Comparison of ENCODE assay signal across 8 mouse cellular contexts in the genomic region with DNA sequence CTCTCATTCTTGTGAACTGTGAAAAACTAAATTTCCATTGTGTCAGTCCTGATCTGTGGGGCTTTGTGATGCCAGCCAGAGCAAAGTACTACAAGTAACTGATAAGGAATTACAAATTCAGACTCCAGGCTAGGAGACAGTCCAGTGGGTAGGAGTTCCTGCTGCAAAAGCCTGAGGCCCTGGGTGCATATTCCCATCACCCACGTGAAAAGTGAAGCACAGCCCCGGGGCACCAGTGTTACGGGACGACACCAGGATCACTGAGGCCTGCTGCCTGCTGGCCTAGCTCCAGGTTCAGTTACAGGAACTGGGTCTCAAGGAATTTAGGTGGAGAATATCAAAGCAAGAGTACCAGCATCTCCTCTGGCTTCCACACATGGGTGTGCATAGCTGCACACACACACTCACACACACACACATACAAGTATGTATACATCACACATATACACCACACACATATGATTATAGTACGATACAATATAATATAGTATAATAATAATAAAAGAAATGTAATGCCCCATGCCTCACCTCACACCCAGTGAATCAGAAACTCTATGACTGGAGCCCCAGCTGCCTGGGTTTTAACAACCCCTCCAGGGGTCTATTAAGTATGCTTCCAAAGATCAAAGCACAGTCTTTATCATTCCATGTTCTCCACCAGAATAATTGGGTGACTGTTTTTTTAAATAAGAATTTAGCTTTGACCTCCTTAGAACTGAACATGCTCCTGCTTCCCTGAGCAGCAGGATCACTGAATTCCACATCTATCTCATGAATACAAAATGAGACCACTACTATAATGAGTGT.
A peak's percentile ranks its signal among the peaks of the same experiment; 100 is the strongest.
DNase-seq lines count a peak whose midpoint lies in the region; ATAC-seq lines count a peak whose summit lies in the region.

No protein-coding gene starts in this region.

- H3K4me2 ChIP-seq in lung, embryonic 16.5 days (ENCODE audit: low read depth, low read length), result peak overlapping the region; percentile 44
- H3K4me2 ChIP-seq in hindbrain, embryonic 15.5 days, result no peak overlapping the region
- H3K4me2 ChIP-seq in neural tube, embryonic 14.5 days (ENCODE audit: low read depth, low read length), result no peak overlapping the region

- no peak for DNase-seq in heart, embryonic 10.5 days (ENCODE audit: low spot score)
- DNase-seq in heart, adult 9 months (ENCODE audit: low spot score in 2 of 2), result no peak
- DNase-seq in lung, postnatal 36 days, result no peak
- no peak for DNase-seq in thymus, postnatal 14 days
- no peak for DNase-seq in frontal cortex, adult 2 months (ENCODE audit: extremely low spot score in 1 of 2, low spot score in 1 of 2)

- peak overlapping the region; percentile 50; the same call in 1 of the 2 replicates for H3K4me3 ChIP-seq in heart, embryonic 10.5 days
- peak overlapping the region; percentile 29 for H3K4me3 ChIP-seq in lung, embryonic 16.5 days (ENCODE audit: low read length)
- H3K4me3 ChIP-seq in hindbrain, embryonic 15.5 days, result no peak overlapping the region
- H3K4me3 ChIP-seq in neural tube, embryonic 14.5 days (ENCODE audit: low read depth, low read length), result no peak overlapping the region

- H3K27ac ChIP-seq in heart, embryonic 10.5 days, result no peak overlapping the region; the same call in 1 of the 2 replicates
- H3K27ac ChIP-seq in lung, embryonic 16.5 days (ENCODE audit: low read length), result no peak overlapping the region
- 0 out of 2 replicates have a peak overlapping the region, but pooled peaks have one; percentile 3 for H3K27ac ChIP-seq in hindbrain, embryonic 15.5 days (replicated peaks)
- H3K27ac ChIP-seq in neural tube, embryonic 14.5 days (ENCODE audit: low read depth, low read length), result no peak overlapping the region

- H3K4me1 ChIP-seq in heart, embryonic 10.5 days, result peaks cover 10% of the 10 kb centered on the region; the same call in 1 of the 2 replicates
- H3K4me1 ChIP-seq in lung, embryonic 16.5 days (replicated peaks; ENCODE audit: control insufficient read depth, insufficient read depth, low read length), result no peaks in the 10 kb centered on the region
- peaks cover 4% of the 10 kb centered on the region; the same call in 1 of the 2 replicates for H3K4me1 ChIP-seq in hindbrain, embryonic 15.5 days (replicated peaks)
- H3K4me1 ChIP-seq in neural tube, embryonic 14.5 days (ENCODE audit: control insufficient read depth, insufficient read depth, low read length), result no peaks in the 10 kb centered on the region

- no peak overlapping the region for H3K9ac ChIP-seq in lung, embryonic 16.5 days (ENCODE audit: low read length)
- H3K9ac ChIP-seq in hindbrain, embryonic 15.5 days, result no peak overlapping the region
- H3K9ac ChIP-seq in neural tube, embryonic 14.5 days (replicated peaks; ENCODE audit: low read depth, low read length), result no peak overlapping the region

- H3K36me3 ChIP-seq in heart, embryonic 10.5 days, result no peaks in the 10 kb centered on the region
- no peaks in the 10 kb centered on the region for H3K36me3 ChIP-seq in lung, embryonic 16.5 days (ENCODE audit: control insufficient read depth, insufficient read depth, low read length)
- H3K36me3 ChIP-seq in hindbrain, embryonic 15.5 days, result no peaks in the 10 kb centered on the region
- H3K36me3 ChIP-seq in neural tube, embryonic 14.5 days (ENCODE audit: control insufficient read depth, insufficient read depth, low read length), result no peaks in the 10 kb centered on the region

- WGBS in heart, embryonic 10.5 days, result 31% methylated on average over 5 of the region's 5 CpGs
- 27% methylated on average over 5 of the region's 5 CpGs for WGBS in lung, embryonic 16.5 days
- 30% methylated on average over 5 of the region's 5 CpGs for WGBS in hindbrain, embryonic 15.5 days
- WGBS in neural tube, embryonic 14.5 days, result 26% methylated on average over 5 of the region's 5 CpGs

- ATAC-seq in lung, embryonic 16.5 days (ENCODE audit: low read depth), result peak; percentile 52
- ATAC-seq in hindbrain, embryonic 15.5 days (ENCODE audit: low FRiP score, low read depth), result peak; percentile 52; the same call in 1 of the 2 replicates
- ATAC-seq in neural tube, embryonic 14.5 days (ENCODE audit: low read depth), result 0 out of 2 replicates have a peak, but pooled peaks have one; percentile 19

- H3K27me3 ChIP-seq in heart, embryonic 10.5 days (ENCODE audit: insufficient read depth, poor library complexity, severe bottlenecking), result no peaks in the 10 kb centered on the region
- no peaks in the 10 kb centered on the region for H3K27me3 ChIP-seq in lung, embryonic 16.5 days (ENCODE audit: control insufficient read depth, insufficient read depth, low read depth, low read length)
- H3K27me3 ChIP-seq in hindbrain, embryonic 15.5 days, result no peaks in the 10 kb centered on the region
- H3K27me3 ChIP-seq in neural tube, embryonic 14.5 days (ENCODE audit: control insufficient read depth, insufficient read depth, low read length), result no peaks in the 10 kb centered on the region

- no peaks in the 10 kb centered on the region for H3K9me3 ChIP-seq in heart, embryonic 10.5 days
- no peaks in the 10 kb centered on the region for H3K9me3 ChIP-seq in lung, embryonic 16.5 days (ENCODE audit: control insufficient read depth, low read length)
- no peaks in the 10 kb centered on the region for H3K9me3 ChIP-seq in hindbrain, embryonic 15.5 days
- no peaks in the 10 kb centered on the region for H3K9me3 ChIP-seq in neural tube, embryonic 14.5 days (ENCODE audit: control insufficient read depth, low read length)

Comparison
In these comparisons a context has a peak if more than half of its experiments do, and no peak if none do; other contexts are left out.
1. H3K4me3 ChIP-seq: peak in heart, embryonic 10.5 days (single experiment) and lung, embryonic 16.5 days (single experiment); none in hindbrain, embryonic 15.5 days (single experiment) and neural tube, embryonic 14.5 days (single experiment).
2. Peak in every context shown above with its lines, with median percentiles within 50 percentile points of each other: ATAC-seq.